Mouse (Mus musculus) Patski (cell line): ENCODE data around the gene Jpt1. TPM values are rescaled to one million over a fixed set of nuclear protein-coding genes. Genes with fewer than 3 reads are reported as not detected.
"Not testable (repeated sequence)": the region's sequence is repeated elsewhere in the genome, so short reads cannot be mapped to it uniquely, and the experiment has no call there.

ENCODE experiments used
- ATAC-seq: fragments of 100-300 bp; one replicate; pipeline ENCODE4 v1.8.0; 2021
- CTCF ChIA-PET: fragments of 350-600 bp; sonication (Branson Sonifier 250); formaldehyde crosslinking; loops from one replicate; lab custom pipeline; 2022; ENCODE audit warnings: inconsistent platforms; lab: Charles Lee
- POLR2A ChIA-PET: fragments of 350-600 bp; sonication (Branson Sonifier 250); formaldehyde crosslinking; loops from one replicate; lab custom pipeline; 2022; ENCODE audit warnings: antibody characterized with exemption, inconsistent platforms; lab: Charles Lee
- DNase-seq: peaks from one replicate; pipeline ENCODE4 v3.0.0-alpha.2; 2011; ENCODE audit warnings: low read depth, low spot score
- H3K27me3 ChIP-seq: fragments of 371-371 bp; one replicate; pipeline ENCODE4 v1.5.1; 2021
- CTCF ChIP-seq: fragments of 100-300 bp; IDR thresholded peaks from one replicate; pipeline ENCODE4 v1.5.1; 2021
- in situ Hi-C: fragments of 300-500 bp; cut with MboI; formaldehyde crosslinking; loops from 3 replicates; pipeline ENCODE4 v1.11.1; 2018; ENCODE audit warnings: low pct_unique_long_range_greater_than_20kb, mixed read lengths
- polyA plus RNA-seq: library from polyadenylated mRNA; unstranded; gene quantifications from one replicate; pipeline ENCODE4 v1.2.3, GENCODE M21; 2021

Jpt1 gene
- polyA plus RNA-seq, 1 experiment from 2014 or later = 179 TPM

GRCm38 (mm10) chr11:115457405-115457804, 56.8 kb downstream of the Jpt1 start:
- no peaks in the 10 kb centered on the region for H3K27me3 ChIP-seq
- in situ Hi-C loops = no loop called here
- no peak for TF ChIP-seq CTCF
- POLR2A ChIA-PET = no interaction called here
- DNase-seq (no peak), ATAC-seq (no peak)
- CTCF ChIA-PET = interaction anchor here (0.9 kb wide), 1 partner anchor 29 kb away, joined by 3 read pairs; no protein-coding TSS in a partner anchor

GRCm38 (mm10) chr11:115456182-115456581, 58.0 kb downstream of the Jpt1 start:
- DNase-seq (no peak), ATAC-seq (no peak)
- TF ChIP-seq CTCF = no peak
- ChIA-PET POLR2A (interaction anchor here (1.1 kb wide), 1 partner anchor 17 kb away, joined by 3 read pairs; no protein-coding TSS in a partner anchor), CTCF (no interaction called here)
- in situ Hi-C loops = no loop called here
- H3K27me3 ChIP-seq = no peaks in the 10 kb centered on the region

GRCm38 (mm10) chr11:115455619-115456018, 58.6 kb downstream of the Jpt1 start:
- ChIA-PET POLR2A (no interaction called here), CTCF (no interaction called here)
- DNase-seq = no peak
- ATAC-seq = no peak
- TF ChIP-seq CTCF = no peak
- in situ Hi-C loops = no loop called here
- no peaks in the 10 kb centered on the region for H3K27me3 ChIP-seq

- H3K27me3 ChIP-seq, DNase-seq, ATAC-seq, in situ Hi-C loops, POLR2A ChIA-PET: not testable (repeated sequence)
- CTCF ChIA-PET = interaction anchor here (1.6 kb wide), 1 partner anchor 158 kb away, joined by 3 read pairs; the partner anchor contains the start of gene Mif4gd
These were observed 59.4 kb downstream of the Jpt1 start for GRCm38 (mm10) chr11:115454822-115455221.

GRCm38 (mm10) chr11:115453306-115453705, 60.9 kb downstream of the Jpt1 start:
- ChIA-PET POLR2A (interaction anchor here (0.5 to 1.1 kb wide), 3 partner anchors 27 to 41 kb away, joined by 3 to 5 read pairs (median 3); partner anchors contain the start of genes Atp5h and Kctd2), CTCF (no interaction called here)
- ATAC-seq (no peak), DNase-seq (no peak)
- TF ChIP-seq CTCF = no peak
- H3K27me3 ChIP-seq = no peaks in the 10 kb centered on the region
- in situ Hi-C loops = no loop called here

DNA sequence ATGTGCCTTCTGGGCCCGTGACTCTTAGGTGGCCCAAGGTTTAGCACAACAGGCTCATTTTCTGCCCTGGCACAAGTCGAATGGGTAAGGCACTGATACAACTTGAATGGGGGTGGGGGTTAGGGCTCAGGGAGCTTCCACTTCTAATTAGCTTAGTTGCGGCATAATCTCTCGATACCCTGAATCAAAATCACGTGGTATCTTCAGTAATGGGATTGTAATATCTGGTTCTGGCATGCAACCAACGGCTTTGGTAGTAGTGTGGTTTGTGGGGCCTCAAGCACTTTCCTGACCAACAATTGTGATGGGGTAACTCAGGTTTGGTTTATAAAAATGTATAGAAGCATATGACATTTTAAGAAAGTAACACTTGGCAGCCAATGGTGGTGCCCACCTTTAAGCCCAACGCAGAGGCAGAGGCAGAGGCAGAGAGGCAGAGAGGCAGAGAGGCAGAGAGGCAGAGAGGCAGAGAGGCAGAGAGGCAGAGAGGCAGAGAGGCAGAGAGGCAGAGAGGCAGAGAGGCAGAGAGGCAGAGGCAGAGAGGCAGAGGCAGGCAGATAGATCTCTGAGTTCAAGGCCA, 61.8 kb downstream of the Jpt1 start:
- ATAC-seq (no peak), DNase-seq (no peak)
- POLR2A ChIA-PET = no interaction called here
- in situ Hi-C loops = no loop called here
- no peaks in the 10 kb centered on the region for H3K27me3 ChIP-seq
- no peak for TF ChIP-seq CTCF
- CTCF ChIA-PET = no interaction called here

- in situ Hi-C loops = no loop called here
- DNase-seq (no peak), ATAC-seq (no peak)
- no peaks in the 10 kb centered on the region for H3K27me3 ChIP-seq
- ChIA-PET CTCF (no interaction called here), POLR2A (no interaction called here)
- TF ChIP-seq CTCF = no peak
These were observed 62.4 kb downstream of the Jpt1 start for GRCm38 (mm10) chr11:115451781-115452241.

DNA sequence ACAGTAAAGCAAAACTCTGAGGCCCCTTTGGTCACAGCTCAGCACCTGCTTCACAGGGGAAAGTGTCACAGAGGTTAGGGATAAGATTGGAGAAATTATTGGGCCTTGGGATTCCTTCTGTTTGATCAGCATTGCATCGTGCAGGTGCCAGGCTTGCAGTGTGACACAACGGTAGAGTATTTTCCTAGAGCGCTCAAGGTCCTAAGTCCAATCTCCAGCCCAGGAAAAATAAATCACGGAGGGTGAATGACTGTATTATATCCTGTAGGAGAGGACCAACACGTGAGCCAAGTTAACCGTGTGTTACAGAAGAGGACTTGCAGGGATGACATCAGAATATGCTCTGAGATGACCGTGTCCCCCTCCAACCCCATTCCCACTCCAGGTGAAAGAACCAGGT, 64.0 kb downstream of the Jpt1 start:
- ChIA-PET POLR2A (interaction anchor here (1.1 kb wide), 1 partner anchor 37 kb away, joined by 3 read pairs; no protein-coding TSS in a partner anchor), CTCF (interaction anchor here (1.8 to 1.9 kb wide), 2 partner anchors 10 to 23 kb away, joined by 5 to 9 read pairs; partner anchors contain the start of gene Trim80)
- no peak for TF ChIP-seq CTCF
- no peaks in the 10 kb centered on the region for H3K27me3 ChIP-seq
- no peak for DNase-seq
- no peak for ATAC-seq
- in situ Hi-C loops = no loop called here

DNA sequence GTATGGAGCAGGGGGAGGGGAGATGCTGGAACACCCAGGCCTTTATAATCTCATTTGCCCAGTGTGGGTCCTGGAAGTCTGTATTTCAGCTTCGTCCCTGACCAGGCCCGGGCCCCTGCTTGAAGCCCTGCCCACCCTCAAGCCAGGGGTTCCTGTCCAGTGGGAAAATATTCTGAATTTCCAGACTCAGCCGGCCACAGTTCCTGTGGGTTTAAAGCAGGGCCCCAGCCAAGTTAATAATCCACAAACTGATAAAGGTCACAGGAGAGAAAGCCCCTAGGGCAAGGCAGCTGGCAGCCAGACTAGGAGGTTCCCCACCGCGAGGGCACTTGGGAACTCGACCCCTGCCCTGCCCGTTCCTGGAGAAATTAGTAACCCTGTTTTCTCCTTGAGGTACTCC, 65.2 kb downstream of the Jpt1 start:
- ATAC-seq (no peak), DNase-seq (peak; percentile 50)
- no peaks in the 10 kb centered on the region for H3K27me3 ChIP-seq
- POLR2A ChIA-PET = interaction anchor here (0.8 to 1.1 kb wide), 2 partner anchors 29 to 36 kb away, joined by 3 read pairs; partner anchors contain the start of genes Atp5h and Kctd2
- no peak for TF ChIP-seq CTCF
- in situ Hi-C loops = no loop called here
- CTCF ChIA-PET = interaction anchor here (0.7 to 1.9 kb wide), 2 partner anchors 9 to 22 kb away, joined by 3 to 9 read pairs; partner anchors contain the start of gene Trim80

DNA sequence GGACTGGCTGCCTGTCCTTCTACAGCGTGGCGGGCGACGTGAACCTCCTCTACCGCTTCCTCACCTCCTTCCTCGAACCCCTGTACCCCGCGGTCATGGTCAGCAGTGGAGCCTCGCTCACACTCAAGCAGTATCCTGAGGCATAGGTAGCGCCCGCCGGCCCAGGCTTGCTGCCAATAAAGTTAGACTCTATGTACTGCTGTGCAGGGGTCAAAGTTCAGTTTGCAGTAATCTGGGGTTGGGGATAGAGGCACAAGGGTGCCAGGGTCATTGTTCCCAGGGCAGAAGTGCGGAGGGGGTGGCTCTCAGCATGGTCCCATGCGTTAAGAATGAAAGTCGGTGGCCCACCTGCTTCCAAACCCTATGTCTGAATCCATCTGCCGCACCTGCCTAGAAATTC, 66.1 kb downstream of the Jpt1 start:
- DNase-seq (no peak), ATAC-seq (no peak)
- H3K27me3 ChIP-seq = no peaks in the 10 kb centered on the region
- TF ChIP-seq CTCF = no peak
- ChIA-PET POLR2A (no interaction called here), CTCF (no interaction called here)
- in situ Hi-C loops = no loop called here

Other genes starting within 250 kb of the Jpt1 start
- not detected for gene Grin2c, start 247.1 kb downstream of the Jpt1 start, polyA plus RNA-seq
- gene Fdxr, start 237.3 kb downstream of the Jpt1 start, polyA plus RNA-seq = 7.1 TPM
- 0.05 TPM for gene Fads6, start 216.7 kb downstream of the Jpt1 start, polyA plus RNA-seq
- not detected for gene Otop2, start 207.2 kb downstream of the Jpt1 start, polyA plus RNA-seq
- 0.32 TPM for gene Ush1g, start 192.3 kb downstream of the Jpt1 start, polyA plus RNA-seq
- not detected for gene Otop3, start 179.7 kb downstream of the Jpt1 start, polyA plus RNA-seq
- 15.3 TPM for gene Hid1, start 146.6 kb downstream of the Jpt1 start, polyA plus RNA-seq
- 21.3 TPM for gene Cdr2l, start 132.5 kb downstream of the Jpt1 start, polyA plus RNA-seq
- 99.9 TPM for gene Mrpl58, start 110.6 kb downstream of the Jpt1 start, polyA plus RNA-seq
- gene Atp5h, start 94.4 kb downstream of the Jpt1 start, polyA plus RNA-seq = 727 TPM
- 46.0 TPM for gene Kctd2, start 94.3 kb downstream of the Jpt1 start, polyA plus RNA-seq
- not detected for gene Trim80, start 73.8 kb downstream of the Jpt1 start, polyA plus RNA-seq
- gene Slc16a5, start 51.9 kb downstream of the Jpt1 start, polyA plus RNA-seq = 0.15 TPM
- 13.3 TPM for gene Armc7, start 38.7 kb downstream of the Jpt1 start, polyA plus RNA-seq
- 128 TPM for gene Nt5c, start 22.5 kb downstream of the Jpt1 start, polyA plus RNA-seq
- 381 TPM for gene Sumo2, start 21.9 kb upstream of the Jpt1 start, polyA plus RNA-seq
- 78.9 TPM for gene Nup85, start 50.0 kb upstream of the Jpt1 start, polyA plus RNA-seq
- gene Mrps7, start 89.5 kb upstream of the Jpt1 start, polyA plus RNA-seq = 69.9 TPM
- 31.0 TPM for gene Gga3, start 89.7 kb upstream of the Jpt1 start, polyA plus RNA-seq
- 47.4 TPM for gene Mif4gd, start 98.6 kb upstream of the Jpt1 start, polyA plus RNA-seq
- 48.1 TPM for gene Slc25a19, start 113.9 kb upstream of the Jpt1 start, polyA plus RNA-seq
- gene Grb2, start 194.2 kb upstream of the Jpt1 start, polyA plus RNA-seq = 99.5 TPM